Mouse (Mus musculus): ENCODE measurements around the gene Wipf3. TPM values are rescaled to one million over a fixed set of nuclear protein-coding genes. Genes with fewer than 3 reads are reported as not detected.
A peak's percentile ranks its signal among the peaks of the same experiment; 100 is the strongest.

Gene Wipf3
- polyA plus RNA-seq (2011; ENCODE audit: insufficient read depth, insufficient read length, low read depth, missing spikeins): 18.5 and 20.8 TPM in 2 replicates

DNA sequence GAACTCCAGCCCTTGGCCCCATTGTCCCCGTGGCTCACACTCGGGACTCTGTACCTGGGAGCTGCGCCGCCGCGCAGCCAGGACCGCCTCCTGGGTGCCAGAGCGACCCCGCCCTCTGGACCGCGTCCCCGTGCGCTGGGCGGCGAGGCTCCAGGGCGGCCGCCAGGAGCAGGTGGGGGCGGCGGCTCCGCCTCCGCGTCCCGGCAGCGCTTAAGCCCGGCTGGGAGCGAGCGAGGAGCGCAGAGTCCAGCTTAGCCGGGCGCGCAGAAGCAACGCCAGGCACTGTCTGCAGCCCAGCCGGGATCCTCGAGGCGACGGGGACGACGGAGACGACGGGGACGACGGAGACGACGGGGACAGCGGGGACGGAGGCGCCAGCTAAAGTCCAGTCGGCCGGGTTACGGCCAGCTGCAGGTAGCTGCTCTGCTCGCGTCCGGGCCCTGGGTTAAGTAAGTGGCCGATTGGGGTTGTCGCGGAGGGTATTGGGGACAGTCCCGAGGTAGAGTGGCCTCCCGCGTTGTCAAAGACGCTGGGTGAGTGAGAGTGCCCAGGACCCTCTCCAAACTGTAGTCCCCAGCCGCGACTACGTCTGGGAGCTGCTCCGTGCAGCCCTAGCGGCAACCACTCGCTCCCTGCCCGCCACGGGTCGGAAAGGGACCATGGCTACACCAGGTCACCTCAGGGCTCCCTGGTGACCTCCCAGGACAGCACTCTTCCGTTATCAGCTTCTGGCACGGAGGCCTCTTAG lies at the start of gene Wipf3:
TSS of gene Wipf3 (plus strand) at position 157 of the 748 bp plus-strand sequence.
- TF ChIP-seq POLR2A (IDR thresholded peaks at IDR 0.05; ENCODE audit: insufficient read depth, low read length): no peak
- no peak for TF ChIP-seq CTCF (IDR thresholded peaks at IDR 0.05; ENCODE audit: low read depth, low read length)
- TF ChIP-seq EP300 (IDR thresholded peaks at IDR 0.05; ENCODE audit: insufficient read depth, low read depth, low read length): no peak
- H3K27me3 ChIP-seq (ENCODE audit: control insufficient read depth, insufficient read depth, low read length, poor library complexity, severe bottlenecking): no peaks in the 10 kb centered on the region

DNA sequence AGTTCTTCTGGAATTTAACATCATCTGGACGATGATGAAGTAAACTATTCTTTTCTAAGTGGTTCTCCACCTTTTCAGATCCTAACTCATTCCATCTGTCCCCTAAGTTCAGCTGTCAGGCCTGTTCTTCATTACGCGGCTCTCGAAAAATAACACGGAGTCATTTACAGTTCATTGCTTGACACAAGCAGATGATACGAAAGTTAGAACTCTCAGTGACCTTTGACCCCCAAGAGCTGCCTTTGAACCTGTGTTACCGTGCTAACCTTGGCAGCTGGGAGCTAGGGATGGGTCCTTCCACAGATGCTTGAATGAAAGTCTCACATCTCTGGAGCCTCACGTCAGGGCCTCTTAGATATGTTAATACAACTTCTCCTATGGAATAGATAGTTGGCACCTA lies 46.8 kb upstream of the Wipf3 start:
- no peaks in the 10 kb centered on the region for H3K36me3 ChIP-seq (ENCODE audit: control insufficient read depth, insufficient read depth, low read length, poor library complexity, severe bottlenecking)
- H3K9ac ChIP-seq (ENCODE audit: low read depth, poor library complexity, severe bottlenecking): no peak overlapping the region
- no peak for TF ChIP-seq POLR2A (IDR thresholded peaks at IDR 0.05; ENCODE audit: insufficient read depth, low read length)
- TF ChIP-seq EP300 (IDR thresholded peaks at IDR 0.05; ENCODE audit: insufficient read depth, low read depth, low read length): no peak
- no peak for TF ChIP-seq CTCF (IDR thresholded peaks at IDR 0.05; ENCODE audit: low read depth, low read length)
- H3K27me3 ChIP-seq (ENCODE audit: control insufficient read depth, insufficient read depth, low read length, poor library complexity, severe bottlenecking): no peaks in the 10 kb centered on the region
- H3K4me1 ChIP-seq (ENCODE audit: control insufficient read depth, insufficient read depth, low read length): no peaks in the 10 kb centered on the region
- H3K9me3 ChIP-seq (replicated peaks; ENCODE audit: control insufficient read depth, insufficient read depth, low read length, poor library complexity, severe bottlenecking): no peaks in the 10 kb centered on the region
- H3K4me3 ChIP-seq (ENCODE audit: low read depth, low read length): no peak overlapping the region
- no peak overlapping the region for H3K27ac ChIP-seq (ENCODE audit: insufficient read depth, low read length)

More for the DNA sequence above, at the start of gene Wipf3:
- H3K36me3 ChIP-seq (ENCODE audit: control insufficient read depth, insufficient read depth, low read length, poor library complexity, severe bottlenecking): no peaks in the 10 kb centered on the region
- peak within 1 kb of the TSS; percentile 78 for H3K4me3 ChIP-seq (ENCODE audit: low read depth, low read length)
- peak within 1 kb of the TSS; percentile 50 for H3K9ac ChIP-seq (ENCODE audit: low read depth, poor library complexity, severe bottlenecking)
- H3K27ac ChIP-seq (ENCODE audit: insufficient read depth, low read length): no peak within 1 kb of the TSS
- no peaks in the 10 kb centered on the region for H3K4me1 ChIP-seq (ENCODE audit: control insufficient read depth, insufficient read depth, low read length)
- no peaks in the 10 kb centered on the region for H3K9me3 ChIP-seq (replicated peaks; ENCODE audit: control insufficient read depth, insufficient read depth, low read length, poor library complexity, severe bottlenecking)

DNA sequence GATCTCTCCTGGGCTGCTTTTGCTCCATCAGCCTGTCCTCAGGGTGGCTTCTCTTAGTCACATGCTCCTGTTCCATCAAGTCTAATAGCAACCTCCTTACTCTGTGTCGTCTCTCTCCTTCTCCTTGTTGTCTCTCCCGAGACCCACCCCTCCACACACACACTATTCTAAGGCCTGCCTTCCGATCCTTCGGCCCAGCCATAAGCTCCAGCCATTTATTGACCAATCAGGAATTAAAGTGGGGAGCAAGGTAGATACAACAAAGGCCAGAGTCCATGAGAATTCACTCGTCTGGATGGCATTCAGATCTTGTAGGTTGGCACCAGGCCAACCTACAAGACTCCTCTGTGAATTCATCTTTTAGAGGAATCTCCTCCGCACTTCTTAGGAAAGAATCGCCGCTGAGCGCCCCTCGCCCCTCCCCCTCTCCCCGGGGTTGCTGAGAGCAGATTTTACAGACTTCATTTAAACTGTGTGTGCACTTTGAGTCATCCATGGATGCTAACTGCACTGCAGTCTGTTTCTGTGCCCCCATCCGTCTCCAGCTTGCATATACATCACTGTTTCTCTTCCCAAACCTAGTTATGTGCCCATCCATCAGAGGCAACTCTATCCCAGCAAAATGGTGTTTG lies 45.4 kb upstream of the Wipf3 start:
- no peaks in the 10 kb centered on the region for H3K27me3 ChIP-seq (ENCODE audit: control insufficient read depth, insufficient read depth, low read length, poor library complexity, severe bottlenecking)
- H3K9ac ChIP-seq (ENCODE audit: low read depth, poor library complexity, severe bottlenecking): no peak overlapping the region
- H3K9me3 ChIP-seq (replicated peaks; ENCODE audit: control insufficient read depth, insufficient read depth, low read length, poor library complexity, severe bottlenecking): no peaks in the 10 kb centered on the region
- no peaks in the 10 kb centered on the region for H3K36me3 ChIP-seq (ENCODE audit: control insufficient read depth, insufficient read depth, low read length, poor library complexity, severe bottlenecking)
- TF ChIP-seq POLR2A (IDR thresholded peaks at IDR 0.05; ENCODE audit: insufficient read depth, low read length): no peak
- no peak for TF ChIP-seq CTCF (IDR thresholded peaks at IDR 0.05; ENCODE audit: low read depth, low read length)
- TF ChIP-seq EP300 (IDR thresholded peaks at IDR 0.05; ENCODE audit: insufficient read depth, low read depth, low read length): no peak
- no peaks in the 10 kb centered on the region for H3K4me1 ChIP-seq (ENCODE audit: control insufficient read depth, insufficient read depth, low read length)
- no peak overlapping the region for H3K4me3 ChIP-seq (ENCODE audit: low read depth, low read length)
- no peak overlapping the region for H3K27ac ChIP-seq (ENCODE audit: insufficient read depth, low read length)

DNA sequence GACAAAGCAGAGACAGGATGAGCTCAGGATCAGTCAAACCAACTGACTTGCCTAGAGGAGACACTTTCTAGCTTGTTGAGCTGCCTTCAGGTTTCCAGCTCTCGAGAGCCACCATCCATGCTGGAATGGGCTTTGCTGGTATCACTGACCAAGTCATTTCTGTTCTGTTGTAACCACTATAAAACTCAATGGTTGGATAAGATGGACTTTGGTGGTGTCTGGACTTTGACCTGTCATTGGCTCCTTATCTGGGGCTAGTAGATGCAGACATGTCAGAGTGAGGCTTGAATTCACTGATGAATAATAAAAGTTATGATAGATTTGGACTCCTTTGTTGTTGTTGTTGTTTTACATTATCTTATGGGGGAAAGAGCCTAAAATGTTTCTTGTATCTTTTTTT lies 44.6 kb upstream of the Wipf3 start:
- Histone ChIP-seq H3K4me3 (ENCODE audit: low read depth, low read length) (no peak overlapping the region), H3K4me1 (ENCODE audit: control insufficient read depth, insufficient read depth, low read length) (no peaks in the 10 kb centered on the region), H3K36me3 (ENCODE audit: control insufficient read depth, insufficient read depth, low read length, poor library complexity, severe bottlenecking) (no peaks in the 10 kb centered on the region), H3K9ac (ENCODE audit: low read depth, poor library complexity, severe bottlenecking) (no peak overlapping the region), H3K27ac (ENCODE audit: insufficient read depth, low read length) (no peak overlapping the region), H3K9me3 (replicated peaks; ENCODE audit: control insufficient read depth, insufficient read depth, low read length, poor library complexity, severe bottlenecking) (no peaks in the 10 kb centered on the region), H3K27me3 (ENCODE audit: control insufficient read depth, insufficient read depth, low read length, poor library complexity, severe bottlenecking) (no peaks in the 10 kb centered on the region)
- no peak for TF ChIP-seq CTCF (IDR thresholded peaks at IDR 0.05; ENCODE audit: low read depth, low read length)
- no peak for TF ChIP-seq EP300 (IDR thresholded peaks at IDR 0.05; ENCODE audit: insufficient read depth, low read depth, low read length)
- TF ChIP-seq POLR2A (IDR thresholded peaks at IDR 0.05; ENCODE audit: insufficient read depth, low read length): no peak

DNA sequence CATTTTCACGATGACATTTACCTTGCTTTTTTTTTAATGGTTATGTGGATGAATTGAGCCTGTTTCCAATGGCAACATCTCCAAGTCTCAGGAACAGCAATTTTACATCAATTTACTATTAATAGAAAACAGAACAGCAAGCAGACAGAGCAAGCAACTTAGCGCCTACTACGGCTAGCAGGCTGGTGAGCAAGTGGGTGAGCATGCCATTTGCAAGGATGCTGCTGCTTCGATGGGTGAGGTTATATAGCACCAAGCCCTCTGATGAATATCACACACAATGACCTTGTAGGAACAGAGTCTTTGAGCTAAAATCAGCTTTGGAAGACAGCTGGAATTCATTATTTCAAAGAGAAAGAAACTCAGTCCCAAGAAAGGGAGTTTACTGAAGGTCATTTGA lies 43.0 kb upstream of the Wipf3 start:
- Histone ChIP-seq H3K27me3 (ENCODE audit: control insufficient read depth, insufficient read depth, low read length, poor library complexity, severe bottlenecking) (no peaks in the 10 kb centered on the region), H3K36me3 (ENCODE audit: control insufficient read depth, insufficient read depth, low read length, poor library complexity, severe bottlenecking) (no peaks in the 10 kb centered on the region), H3K27ac (ENCODE audit: insufficient read depth, low read length) (no peak overlapping the region), H3K4me3 (ENCODE audit: low read depth, low read length) (no peak overlapping the region), H3K4me1 (ENCODE audit: control insufficient read depth, insufficient read depth, low read length) (no peaks in the 10 kb centered on the region), H3K9ac (ENCODE audit: low read depth, poor library complexity, severe bottlenecking) (no peak overlapping the region), H3K9me3 (replicated peaks; ENCODE audit: control insufficient read depth, insufficient read depth, low read length, poor library complexity, severe bottlenecking) (no peaks in the 10 kb centered on the region)
- TF ChIP-seq CTCF (IDR thresholded peaks at IDR 0.05; ENCODE audit: low read depth, low read length) (no peak), POLR2A (IDR thresholded peaks at IDR 0.05; ENCODE audit: insufficient read depth, low read length) (no peak), EP300 (IDR thresholded peaks at IDR 0.05; ENCODE audit: insufficient read depth, low read depth, low read length) (no peak)

DNA sequence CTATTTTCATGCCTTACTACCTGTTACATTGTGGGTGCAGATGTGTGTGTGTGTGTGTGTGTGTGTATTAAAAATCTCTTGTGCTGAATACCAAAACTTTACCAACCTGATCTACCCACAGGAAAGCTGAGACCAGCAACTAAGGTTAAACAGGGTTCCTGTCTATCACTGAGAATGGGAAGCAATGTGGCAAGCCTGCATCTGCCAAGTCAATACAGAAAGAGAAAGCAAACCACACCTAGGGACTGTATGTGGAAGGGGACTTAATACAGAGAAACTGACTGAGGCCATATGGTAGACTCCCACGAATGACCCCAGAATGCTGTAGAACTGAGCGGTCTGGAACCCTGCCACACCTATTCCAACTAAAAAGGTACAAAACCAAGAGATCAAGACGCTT lies 42.4 kb upstream of the Wipf3 start:
- no peak for TF ChIP-seq EP300 (IDR thresholded peaks at IDR 0.05; ENCODE audit: insufficient read depth, low read depth, low read length)
- H3K9me3 ChIP-seq (replicated peaks; ENCODE audit: control insufficient read depth, insufficient read depth, low read length, poor library complexity, severe bottlenecking): no peaks in the 10 kb centered on the region
- no peak overlapping the region for H3K4me3 ChIP-seq (ENCODE audit: low read depth, low read length)
- H3K9ac ChIP-seq (ENCODE audit: low read depth, poor library complexity, severe bottlenecking): no peak overlapping the region
- H3K4me1 ChIP-seq (ENCODE audit: control insufficient read depth, insufficient read depth, low read length): no peaks in the 10 kb centered on the region
- no peak overlapping the region for H3K27ac ChIP-seq (ENCODE audit: insufficient read depth, low read length)
- H3K27me3 ChIP-seq (ENCODE audit: control insufficient read depth, insufficient read depth, low read length, poor library complexity, severe bottlenecking): no peaks in the 10 kb centered on the region
- H3K36me3 ChIP-seq (ENCODE audit: control insufficient read depth, insufficient read depth, low read length, poor library complexity, severe bottlenecking): no peaks in the 10 kb centered on the region
